Mouse (Mus musculus) G1E (cell line): ENCODE measurements around the gene Pxn.

Source experiments
- CTCF ChIP-seq: IDR thresholded peaks from 2 replicates; pipeline ENCODE4 v1.5.1; 2012; ENCODE audit warnings: low read depth, low read length, inconsistent platforms, mixed read lengths
- GATA1 ChIP-seq: IDR thresholded peaks from 2 replicates; pipeline ENCODE4 v1.6.1; 2012; ENCODE audit warnings: borderline replicate concordance, low read length, inconsistent platforms, mixed read lengths
- GATA2 ChIP-seq: IDR thresholded peaks from 2 replicates; pipeline ENCODE4 v1.6.1; 2012; ENCODE audit warnings: low read depth, low read length, inconsistent platforms, borderline replicate concordance
- POLR2AphosphoS5 ChIP-seq: IDR thresholded peaks from 2 replicates; pipeline ENCODE4 v1.6.1; 2012; ENCODE audit warnings: low read depth, low read length, inconsistent platforms; ENCODE audit not compliant: insufficient replicate concordance

- TF ChIP-seq GATA2: no peak
- no peak for TF ChIP-seq GATA1
- TF ChIP-seq CTCF: no peak
- no peak for TF ChIP-seq POLR2AphosphoS5
Measured at GRCm38 (mm10) chr5:115542635-115543384, 36.3 kb downstream of the Pxn start.
